Mouse (Mus musculus): ENCODE data around the gene Pts.

DNA sequence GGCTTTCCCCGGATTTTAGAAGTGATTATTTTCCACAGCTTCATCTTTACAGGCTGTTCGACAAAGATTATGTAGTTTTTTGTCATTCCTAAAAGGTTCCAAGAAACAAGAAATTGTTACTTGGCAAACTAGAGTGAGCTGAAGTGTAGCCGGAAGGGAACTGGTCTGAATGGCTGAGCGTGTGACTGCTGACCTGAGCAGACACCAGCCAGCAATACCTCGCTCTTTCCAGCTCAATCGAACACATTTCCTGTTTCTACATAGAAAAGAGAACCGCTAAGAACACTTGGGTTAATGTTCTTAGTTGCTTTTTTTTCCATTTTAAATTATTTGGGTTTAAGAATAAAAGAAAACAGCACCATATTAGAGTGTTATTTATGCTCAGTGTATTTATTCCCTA is 11.6 kb upstream of the Pts start:
- TF ChIP-seq POLR2A (IDR thresholded peaks at IDR 0.05; ENCODE audit: low read depth, low read length) (no peak), CTCF (IDR thresholded peaks at IDR 0.05; ENCODE audit: borderline replicate concordance, insufficient read depth, low read length) (no peak)

Measured in embryonic fibroblast, embryonic 13.5 days (primary cell).